Mouse (Mus musculus): Measurements from ENCODE around the gene BC004004. TPM values are rescaled to one million over a fixed set of nuclear protein-coding genes. Genes with fewer than 3 reads are reported as not detected.
"Not testable (repeated sequence)": the region's sequence is repeated elsewhere in the genome, so short reads cannot be mapped to it uniquely, and the experiment has no call there.

The BC004004 gene
- total RNA-seq, 2 experiments from 2014 or later, result 87.5 to 103 TPM

- intact Hi-C loops (cut with DNase I), result no loop called here
Measured at GRCm38 (mm10) chr17:29257001-29257511, 11.5 kb upstream of the BC004004 start.

DNA sequence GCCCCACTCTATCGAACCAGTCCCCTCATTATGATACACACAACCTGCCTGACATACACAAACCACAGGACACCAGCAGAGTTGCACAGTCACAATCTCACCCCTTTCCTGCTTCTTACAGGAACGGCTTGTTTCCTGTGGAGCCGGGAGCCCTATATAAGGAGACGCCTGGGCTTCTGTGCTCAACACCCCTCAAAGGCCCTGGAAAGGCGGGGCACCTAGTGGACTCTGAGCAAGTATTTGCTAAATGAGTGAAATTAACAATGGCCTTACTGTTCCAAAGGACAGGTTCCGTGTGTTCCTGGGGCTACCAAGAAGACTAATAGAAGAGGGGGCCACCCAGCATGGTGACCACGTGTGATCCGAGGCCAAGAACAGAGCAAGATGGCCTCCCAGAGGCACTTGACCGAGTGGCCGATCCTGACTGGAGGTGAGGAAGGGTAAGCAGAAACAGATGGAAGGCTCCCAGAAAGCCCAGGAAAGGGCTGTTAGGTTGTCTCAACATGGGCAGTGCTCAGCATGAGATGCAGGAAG lies 10.5 kb upstream of the BC004004 start:
- intact Hi-C loops (cut with DNase I), result no loop called here
- DNase-seq (ENCODE audit: low spot score in 2 of 2), result no peak

More at GRCm38 (mm10) chr17:29257001-29257511, 11.5 kb upstream of the BC004004 start:
- DNase-seq (ENCODE audit: low spot score in 2 of 2), result no peak

DNA sequence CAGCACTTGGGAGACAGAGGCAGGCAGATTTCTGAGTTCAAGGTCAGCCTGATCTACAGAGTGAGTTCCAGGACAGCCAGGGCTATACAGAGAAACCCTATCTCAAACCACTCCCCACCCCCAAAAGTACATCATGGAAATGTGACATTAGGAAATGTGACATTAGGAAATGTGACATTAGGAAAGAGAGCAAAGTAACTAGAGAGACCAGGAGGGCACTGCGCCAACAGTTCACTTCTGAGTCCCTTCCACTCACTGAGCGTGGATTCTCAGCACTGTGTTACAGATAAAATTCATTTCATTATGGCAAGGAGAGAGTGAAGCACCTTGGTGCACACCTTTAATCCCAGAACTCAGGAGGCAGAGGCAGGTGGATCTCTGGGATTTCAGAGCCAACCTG lies 9.7 kb upstream of the BC004004 start:
- DNase-seq (ENCODE audit: low spot score in 2 of 2), result no peak
- intact Hi-C loops (cut with DNase I), result no loop called here

- peak; percentile 77 to 81 for DNase-seq (ENCODE audit: low spot score in 2 of 2)
- intact Hi-C loops (cut with DNase I), result no loop called here
Measured at GRCm38 (mm10) chr17:29259489-29259888, 9.1 kb upstream of the BC004004 start.

- no peak for DNase-seq (ENCODE audit: low spot score in 2 of 2)
- intact Hi-C loops (cut with DNase I), result loop anchor here (5.0 kb wide), 1 partner anchor 252 kb away; no protein-coding TSS in a partner anchor
Measured at GRCm38 (mm10) chr17:29260501-29260900, 8.1 kb upstream of the BC004004 start.

DNA sequence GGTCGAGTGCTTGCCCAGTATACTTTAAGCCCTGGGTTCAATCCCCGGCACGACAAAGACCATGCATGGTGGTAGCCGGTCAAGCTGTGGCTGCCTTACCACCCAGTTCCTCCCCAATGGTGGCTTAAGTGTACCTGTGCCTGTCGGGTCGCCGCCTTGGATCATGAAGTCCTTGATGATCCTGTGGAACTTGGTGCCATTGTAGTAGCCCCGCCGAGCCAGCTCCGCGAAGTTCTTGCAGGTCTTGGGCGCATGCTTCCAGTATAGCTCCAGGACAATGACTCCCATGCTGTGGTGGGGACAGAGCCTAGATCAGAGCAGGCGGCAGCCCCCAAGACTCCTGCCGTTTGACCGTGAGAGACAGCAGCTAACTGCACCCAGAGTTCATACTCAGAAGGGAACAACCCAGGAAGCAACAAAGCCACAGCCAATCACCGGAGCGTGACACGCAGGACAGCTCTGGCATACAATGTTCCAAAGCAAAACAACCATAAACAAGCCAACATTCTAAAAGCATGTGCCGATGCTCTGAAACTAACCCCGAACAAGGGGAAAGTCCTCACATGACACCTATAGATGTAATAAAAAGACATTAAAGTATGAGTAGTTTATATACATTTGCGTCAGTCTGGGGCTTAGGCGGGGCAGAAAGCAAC lies 6.9 kb upstream of the BC004004 start:
- DNase-seq (ENCODE audit: low spot score in 2 of 2), result no peak
- intact Hi-C loops (cut with DNase I), result loop anchor here (5.0 kb wide), 1 partner anchor 251 kb away; no protein-coding TSS in a partner anchor

- no peak for DNase-seq (ENCODE audit: low spot score in 2 of 2)
- intact Hi-C loops (cut with DNase I), result loop anchor here (5.0 kb wide), 1 partner anchor 250 kb away; no protein-coding TSS in a partner anchor
Measured at GRCm38 (mm10) chr17:29262259-29262649, 6.3 kb upstream of the BC004004 start.

- intact Hi-C loops (cut with DNase I), result loop anchor here (5.0 kb wide), 1 partner anchor 249 kb away; no protein-coding TSS in a partner anchor
- DNase-seq (ENCODE audit: low spot score in 2 of 2), result no peak
Measured at GRCm38 (mm10) chr17:29263417-29263816, 5.2 kb upstream of the BC004004 start.

DNA sequence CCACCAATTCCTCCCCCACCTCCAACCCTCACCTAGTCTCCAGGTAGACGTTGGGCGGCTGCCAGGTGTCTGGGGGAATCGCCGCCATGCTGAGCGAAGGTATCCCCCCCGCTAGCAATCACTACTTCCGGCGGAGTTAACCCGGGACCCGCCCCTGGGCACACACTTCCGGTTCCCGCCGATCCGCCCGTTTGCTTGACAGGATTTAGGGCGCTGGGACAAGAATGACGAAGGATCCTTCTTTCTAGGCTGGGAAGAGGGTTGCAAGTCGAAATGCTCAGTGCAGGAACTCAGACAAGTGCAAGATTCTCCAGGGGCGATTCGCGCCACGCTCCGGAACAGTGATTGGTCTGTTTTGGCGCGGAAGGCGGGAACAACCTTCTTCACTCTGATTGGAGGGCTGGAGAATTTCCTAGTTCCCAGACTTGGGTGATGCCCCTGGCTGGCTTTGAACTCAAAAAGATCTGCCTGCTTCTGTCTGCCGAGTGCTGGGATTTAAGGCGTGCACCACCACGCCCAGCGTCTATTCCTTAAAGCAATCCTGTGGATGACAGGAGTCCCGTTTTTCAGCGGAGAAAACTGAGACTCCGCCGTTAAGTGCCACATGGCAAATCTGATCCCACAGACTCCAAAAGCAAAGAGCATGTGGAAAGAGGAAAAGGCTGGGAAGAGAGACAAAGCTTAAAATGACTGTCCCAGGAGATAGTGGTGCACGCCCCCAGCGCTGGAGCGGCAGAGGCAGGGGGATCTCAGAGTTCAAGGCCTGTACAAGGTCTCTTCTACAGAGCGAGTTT lies 4.6 kb upstream of the BC004004 start, which contains the start of gene Ppil1:
TSS of gene Ppil1 (minus strand) at position 347 of the 794 bp plus-strand sequence.
- intact Hi-C loops (cut with DNase I), result loop anchor here (5.0 kb wide), 1 partner anchor 248 kb away; no protein-coding TSS in a partner anchor
- DNase-seq (ENCODE audit: low spot score in 2 of 2), result peak; percentile 63 to 72

- DNase-seq (ENCODE audit: low spot score in 2 of 2), result no peak
- intact Hi-C loops (cut with DNase I), result loop anchor here (5.0 kb wide), 1 partner anchor 248 kb away; no protein-coding TSS in a partner anchor
Measured at GRCm38 (mm10) chr17:29264760-29265159, 3.8 kb upstream of the BC004004 start.

DNA sequence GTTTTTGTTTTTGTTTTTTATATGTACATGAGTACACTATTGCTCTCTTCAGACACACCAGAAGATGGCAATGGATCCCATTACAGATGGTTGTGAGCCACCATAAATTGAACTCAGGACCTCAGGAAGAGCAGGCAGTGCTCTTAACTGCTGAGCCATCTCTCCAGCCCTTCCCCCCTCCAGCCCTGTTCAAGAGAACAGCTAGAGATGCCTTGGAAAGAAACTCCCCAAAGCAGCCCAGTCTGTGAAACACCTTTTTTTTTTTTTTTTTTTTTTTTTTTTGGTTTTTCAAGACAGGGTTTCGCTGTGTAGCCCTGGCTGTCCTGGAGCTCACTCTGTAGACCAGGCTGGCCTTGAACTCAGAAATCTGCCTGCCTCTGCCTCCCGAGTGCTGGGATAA lies 1.5 kb upstream of the BC004004 start:
- intact Hi-C loops (cut with DNase I); DNase-seq (ENCODE audit: low spot score in 2 of 2): not testable (repeated sequence)

- no peak for DNase-seq (ENCODE audit: low spot score in 2 of 2)
- intact Hi-C loops (cut with DNase I), result loop anchor here (2.0 kb wide), 1 partner anchor 103 kb away; no protein-coding TSS in a partner anchor
Measured at GRCm38 (mm10) chr17:29267931-29268681, 482 bp upstream of the BC004004 start.

GRCm38 (mm10) chr17:29269349-29269706 lies 740 bp downstream of the BC004004 start:
- intact Hi-C loops (cut with DNase I), result loop anchor here (2.0 kb wide), 1 partner anchor 101 kb away; no protein-coding TSS in a partner anchor
- DNase-seq (ENCODE audit: low spot score in 2 of 2), result no peak

GRCm38 (mm10) chr17:29270148-29270698 lies 1.6 kb downstream of the BC004004 start:
- intact Hi-C loops (cut with DNase I), result no loop called here
- no peak for DNase-seq (ENCODE audit: low spot score in 2 of 2)

- intact Hi-C loops (cut with DNase I), result no loop called here
- DNase-seq (ENCODE audit: low spot score in 2 of 2), result no peak
Measured at GRCm38 (mm10) chr17:29273156-29273555, 4.6 kb downstream of the BC004004 start.

GRCm38 (mm10) chr17:29273889-29274288 lies 5.3 kb downstream of the BC004004 start:
- no peak for DNase-seq (ENCODE audit: low spot score in 2 of 2)
- intact Hi-C loops (cut with DNase I), result no loop called here

DNA sequence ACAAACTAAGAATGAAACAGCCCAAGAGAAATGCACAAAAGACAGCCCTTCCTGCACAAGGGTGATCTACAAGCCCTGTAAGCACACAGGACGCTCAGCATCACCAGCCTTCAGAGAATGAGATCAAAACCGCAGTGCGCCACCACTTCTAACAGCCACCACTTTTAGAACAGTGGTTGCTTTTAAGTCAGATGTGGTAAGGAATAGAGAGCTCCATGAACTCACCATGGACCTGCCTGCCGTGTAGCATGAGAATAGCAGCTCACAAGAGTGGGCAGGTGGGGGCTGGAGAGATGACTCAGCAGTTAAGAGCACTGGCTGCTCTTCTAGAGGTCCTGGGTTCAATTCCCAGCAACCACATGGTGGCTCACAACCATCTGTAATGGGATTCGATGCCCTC lies 11.8 kb downstream of the BC004004 start:
- intact Hi-C loops (cut with DNase I), result no loop called here

GRCm38 (mm10) chr17:29281541-29281940 lies 13.0 kb downstream of the BC004004 start:
- DNase-seq (ENCODE audit: low spot score in 2 of 2), result no peak
- intact Hi-C loops (cut with DNase I), result no loop called here

More for the DNA sequence above, 11.8 kb downstream of the BC004004 start:
- DNase-seq (ENCODE audit: low spot score in 2 of 2), result no peak

All from left cerebral cortex, postnatal 14 days (tissue).